Comparison of ENCODE assay signal across 28 mouse cellular contexts in genomic region chr13:24522343-24522837, GRCm38 (mm10). TPM values are rescaled to one million over a fixed set of nuclear protein-coding genes. Genes with fewer than 3 reads are reported as not detected.
DNase-seq lines count a peak whose midpoint lies in the region; ATAC-seq and TF ChIP-seq lines count a peak whose summit lies in the region.
"Had no signal": no experiment of that assay in that cellular context is flagged by ENCODE, and none has a peak within 500 bp of the region (broad histone marks: within the 10 kb centered on the region; RNA-seq: fewer than 3 reads in every experiment).

No protein-coding gene starts in this region.

- 81% methylated on average over 7 of the region's 7 CpGs for WGBS in hindbrain, embryonic 15.5 days
- 78% methylated on average over 7 of the region's 7 CpGs for WGBS in hindbrain, embryonic 14.5 days
- 57% methylated on average over 7 of the region's 7 CpGs for WGBS in stomach, postnatal 0 days

- DNase-seq in hindbrain, embryonic 14.5 days (ENCODE audit: low spot score): no peak
- no peak for DNase-seq in MEL (ENCODE audit: low read depth, low spot score)
- DNase-seq in stomach, postnatal 0 days (ENCODE audit: low spot score): no peak
- no peak for DNase-seq in frontal cortex, postnatal 25 days (ENCODE audit: low spot score in 2 of 2)
- DNase-seq in left cerebral cortex, postnatal 10 days (ENCODE audit: extremely low spot score in 1 of 2, low spot score in 2 of 2): no peak
- DNase-seq: adrenal gland, postnatal 25 days; cerebellum, adult 2 months; cerebellum, postnatal 14 days; heart, postnatal 14 days; kidney, adult 2 months; kidney, postnatal 36 days; left cerebral cortex, postnatal 4 days; liver, embryonic 13.5 days; lung, adult 18-20 months; right cerebral cortex, postnatal 14 days; thymus, adult 18-20 months; thymus, postnatal 25 days had no signal

- TF ChIP-seq EP300 in MEL (IDR thresholded peaks at IDR 0.05; ENCODE audit: low read depth in 1 of 2, low read length in 2 of 2): no peak
- TF ChIP-seq EP300 in stomach, postnatal 0 days (optimal IDR thresholded peaks at IDR 0.05): no peak

- intact Hi-C loops in left cerebral cortex, postnatal 10 days (cut with DNase I): no loop called here

- TF ChIP-seq CTCF in MEL (IDR thresholded peaks at IDR 0.05 in 2 of 3, conservative IDR thresholded peaks at IDR 0.05 in 1 of 3; ENCODE audit: control insufficient read depth in 1 of 3, insufficient read depth in 1 of 3, low read depth in 2 of 3, low read length in 3 of 3, poor library complexity in 1 of 3, severe bottlenecking in 1 of 3): no peak
- no peak for TF ChIP-seq CTCF in embryonic fibroblast, embryonic 13.5 days (IDR thresholded peaks at IDR 0.05; ENCODE audit: borderline replicate concordance, insufficient read depth, low read length)
- no peak for TF ChIP-seq CTCF in stomach, postnatal 0 days (IDR thresholded peaks at IDR 0.05; ENCODE audit: low read depth)

- no peak for TF ChIP-seq RAD21 in MEL (IDR thresholded peaks at IDR 0.05; ENCODE audit: low read depth, low read length)

- H3K9me3 ChIP-seq in hindbrain, embryonic 15.5 days: no peaks in the 10 kb centered on the region
- H3K9me3 ChIP-seq in hindbrain, embryonic 14.5 days (ENCODE audit: control insufficient read depth, low read length): no peaks in the 10 kb centered on the region
- no peaks in the 10 kb centered on the region for H3K9me3 ChIP-seq in MEL (replicated peaks; ENCODE audit: insufficient read depth, low read length)
- no peaks in the 10 kb centered on the region for H3K9me3 ChIP-seq in stomach, postnatal 0 days (ENCODE audit: control insufficient read depth, low read length)
- H3K9me3 ChIP-seq: embryonic facial prominence, embryonic 10.5 days; embryonic facial prominence, embryonic 15.5 days; G1E; hindbrain, embryonic 10.5 days; intestine, embryonic 15.5 days; liver, embryonic 13.5 days; midbrain, embryonic 15.5 days; neural tube, embryonic 13.5 days; stomach, embryonic 15.5 days had no signal

- ATAC-seq in hindbrain, embryonic 15.5 days (ENCODE audit: low FRiP score, low read depth): no peak
- ATAC-seq in hindbrain, embryonic 14.5 days (ENCODE audit: low FRiP score): no peak
- ATAC-seq in stomach, postnatal 0 days (ENCODE audit: low FRiP score, low TSS enrichment): peak; percentile 31; the same call in 1 of the 2 replicates
- ATAC-seq: intestine, embryonic 15.5 days had no signal

- TF ChIP-seq POLR2A in MEL (IDR thresholded peaks at IDR 0.05; ENCODE audit: control insufficient read depth in 1 of 2, insufficient read depth in 1 of 2, low read depth in 1 of 2, low read length in 2 of 2, poor library complexity in 1 of 2): no peak
- no peak for TF ChIP-seq POLR2A in embryonic fibroblast, embryonic 13.5 days (IDR thresholded peaks at IDR 0.05; ENCODE audit: low read depth, low read length)

- no peaks in the 10 kb centered on the region for H3K36me3 ChIP-seq in hindbrain, embryonic 15.5 days
- no peaks in the 10 kb centered on the region for H3K36me3 ChIP-seq in hindbrain, embryonic 14.5 days (replicated peaks; ENCODE audit: control insufficient read depth, insufficient read depth)
- peaks cover 0 to 8% of the 10 kb centered on the region in 2 experiments; a peak in 2 of 4 replicates for H3K36me3 ChIP-seq in MEL (ENCODE audit: control insufficient read depth in 1 of 2, insufficient read depth in 2 of 2, low read length in 2 of 2)
- H3K36me3 ChIP-seq in stomach, postnatal 0 days (ENCODE audit: control insufficient read depth, insufficient read depth, low read length): no peaks in the 10 kb centered on the region
- H3K36me3 ChIP-seq: embryonic facial prominence, embryonic 10.5 days; embryonic facial prominence, embryonic 15.5 days; G1E; hindbrain, embryonic 10.5 days; intestine, embryonic 15.5 days; liver, embryonic 13.5 days; midbrain, embryonic 15.5 days; neural tube, embryonic 13.5 days; stomach, embryonic 15.5 days had no signal

- no peak overlapping the region for H3K4me3 ChIP-seq in hindbrain, embryonic 15.5 days
- no peak overlapping the region for H3K4me3 ChIP-seq in hindbrain, embryonic 14.5 days (replicated peaks; ENCODE audit: low read length)
- no peak overlapping the region for H3K4me3 ChIP-seq in MEL (ENCODE audit: control insufficient read depth in 1 of 2, insufficient read depth in 1 of 2, low read depth in 2 of 2, low read length in 2 of 2)
- H3K4me3 ChIP-seq in embryonic fibroblast, embryonic 13.5 days (ENCODE audit: insufficient read depth, low read length): no peak overlapping the region
- H3K4me3 ChIP-seq in stomach, postnatal 0 days (ENCODE audit: low read depth, low read length): no peak overlapping the region
- H3K4me3 ChIP-seq: embryonic facial prominence, embryonic 10.5 days; embryonic facial prominence, embryonic 15.5 days; hindbrain, embryonic 10.5 days; intestine, embryonic 15.5 days; liver, embryonic 13.5 days; neural tube, embryonic 13.5 days; stomach, embryonic 15.5 days had no signal

- H3K9ac ChIP-seq in hindbrain, embryonic 15.5 days: peak overlapping the region; percentile 4; the same call in 1 of the 2 replicates
- H3K9ac ChIP-seq in hindbrain, embryonic 14.5 days: no peak overlapping the region
- no peak overlapping the region for H3K9ac ChIP-seq in MEL (ENCODE audit: control insufficient read depth, low read depth, low read length, poor library complexity, severe bottlenecking)
- no peak overlapping the region for H3K9ac ChIP-seq in stomach, postnatal 0 days (ENCODE audit: low read length)
- H3K9ac ChIP-seq: embryonic facial prominence, embryonic 15.5 days; intestine, embryonic 15.5 days; liver, embryonic 13.5 days; midbrain, embryonic 15.5 days; neural tube, embryonic 13.5 days; stomach, embryonic 15.5 days had no signal

- no peaks in the 10 kb centered on the region for H3K27me3 ChIP-seq in hindbrain, embryonic 15.5 days
- no peaks in the 10 kb centered on the region for H3K27me3 ChIP-seq in hindbrain, embryonic 14.5 days (ENCODE audit: control insufficient read depth, insufficient read depth, low read length)
- no peaks in the 10 kb centered on the region for H3K27me3 ChIP-seq in MEL (ENCODE audit: control insufficient read depth in 1 of 2, insufficient read depth in 2 of 2, low read length in 2 of 2)
- no peaks in the 10 kb centered on the region for H3K27me3 ChIP-seq in stomach, postnatal 0 days (ENCODE audit: control insufficient read depth, insufficient read depth, low read length)
- H3K27me3 ChIP-seq: embryonic facial prominence, embryonic 15.5 days; intestine, embryonic 15.5 days; liver, embryonic 13.5 days; midbrain, embryonic 15.5 days; neural tube, embryonic 13.5 days; stomach, embryonic 15.5 days had no signal

- 0 out of 2 replicates have a peak overlapping the region, but pooled peaks have one; percentile 6 for H3K4me2 ChIP-seq in hindbrain, embryonic 15.5 days
- no peak overlapping the region for H3K4me2 ChIP-seq in hindbrain, embryonic 14.5 days (replicated peaks)
- H3K4me2 ChIP-seq in stomach, postnatal 0 days (replicated peaks; ENCODE audit: low read depth): no peak overlapping the region
- H3K4me2 ChIP-seq: embryonic facial prominence, embryonic 15.5 days; intestine, embryonic 15.5 days; liver, embryonic 13.5 days; stomach, embryonic 15.5 days had no signal

- peaks cover 5% of the 10 kb centered on the region; the same call in 1 of the 2 replicates for H3K79me2 ChIP-seq in MEL (ENCODE audit: control insufficient read depth, insufficient read depth, low read length, poor library complexity)

- H3K4me1 ChIP-seq in hindbrain, embryonic 15.5 days (replicated peaks): peaks cover 29% of the 10 kb centered on the region
- H3K4me1 ChIP-seq in hindbrain, embryonic 14.5 days (replicated peaks; ENCODE audit: control insufficient read depth, insufficient read depth, low read length): peaks cover 21% of the 10 kb centered on the region
- H3K4me1 ChIP-seq in MEL (ENCODE audit: control insufficient read depth in 1 of 2, insufficient read depth in 2 of 2, low read length in 2 of 2): no peaks in the 10 kb centered on the region
- H3K4me1 ChIP-seq in embryonic fibroblast, embryonic 13.5 days (ENCODE audit: control insufficient read depth, insufficient read depth, low read length): peaks cover 11% of the 10 kb centered on the region
- peaks cover 8% of the 10 kb centered on the region; the same call in 1 of the 2 replicates for H3K4me1 ChIP-seq in stomach, postnatal 0 days (replicated peaks; ENCODE audit: control insufficient read depth, insufficient read depth)
- H3K4me1 ChIP-seq: liver, embryonic 13.5 days had no signal

- H3K27ac ChIP-seq in hindbrain, embryonic 15.5 days (replicated peaks): no peak overlapping the region
- no peak overlapping the region for H3K27ac ChIP-seq in hindbrain, embryonic 14.5 days
- H3K27ac ChIP-seq in MEL (ENCODE audit: control insufficient read depth, low read depth, low read length): no peak overlapping the region
- H3K27ac ChIP-seq in embryonic fibroblast, embryonic 13.5 days (ENCODE audit: insufficient read depth, low read length): 0 out of 2 replicates have a peak overlapping the region, but pooled peaks have one; percentile 5
- no peak overlapping the region for H3K27ac ChIP-seq in stomach, postnatal 0 days (replicated peaks)
- H3K27ac ChIP-seq: embryonic facial prominence, embryonic 10.5 days; embryonic facial prominence, embryonic 15.5 days; hindbrain, embryonic 10.5 days; intestine, embryonic 15.5 days; liver, embryonic 13.5 days; macrophage; neural tube, embryonic 13.5 days; stomach, embryonic 15.5 days had no signal

TF ChIP-seq in MEL, 35 proteins besides CTCF, POLR2A, EP300 and RAD21:
- no peak for TF ChIP-seq ZNF384 (IDR thresholded peaks at IDR 0.05; ENCODE audit: low read depth, low read length)
- TF ChIP-seq RCOR1 (IDR thresholded peaks at IDR 0.05; ENCODE audit: low read depth, low read length): peak; percentile 32; the same call in 1 of the 2 replicates
TF ChIP-seq in MEL: peak in this region for 1.

RNA-seq across cellular contexts. Expression of gene Ripor2, which starts 59.6 kb away (rescaled TPM):
- 21.2 and 26.0 TPM in 2 replicates for polyA plus RNA-seq in hindbrain, embryonic 15.5 days (2015; fragmentation: Nextera tagmentation; extraction: Ambion mirVana)
- 21.9 and 25.9 TPM in 2 replicates for polyA plus RNA-seq in hindbrain, embryonic 14.5 days (2014; fragmentation: Nextera tagmentation; extraction: Ambion mirVana)
- total RNA-seq in MEL (2012; rRNA removed): 13.5 and 13.9 TPM in 2 replicates
- 10 to 100 TPM in 1 of 2 experiments, not detected in 1; 18.5 TPM for polyA plus RNA-seq in MEL (2012; ENCODE audit: insufficient read depth in 1 of 2, insufficient read length in 2 of 2, low read depth in 1 of 2, low replicate concordance in 2 of 2, missing spikeins in 1 of 2)
- 6.0 and 8.1 TPM in 2 replicates for polyA plus RNA-seq in embryonic fibroblast, embryonic 13.5 days (2011; ENCODE audit: insufficient read length, low read depth, missing spikeins)
- polyA plus RNA-seq in stomach, postnatal 0 days (2015; fragmentation: Nextera tagmentation; extraction: Ambion mirVana): 1.6 and 1.8 TPM in 2 replicates
- total RNA-seq in left cerebral cortex, postnatal 10 days (2021): 10 to 100 TPM; 69.2 to 71.9 TPM
- polyA plus RNA-seq: G1E had no signal
